Mouse (Mus musculus): ENCODE measurements at regions not wholly inside any gene's neighbourhood (a gene's known extent, or its start where the extent isn't known, plus 50 kb on each side); places are given as distances from the start of the nearest gene placed in this dataset.
A peak's percentile ranks its signal among the peaks of the same experiment; 100 is the strongest.

DNA sequence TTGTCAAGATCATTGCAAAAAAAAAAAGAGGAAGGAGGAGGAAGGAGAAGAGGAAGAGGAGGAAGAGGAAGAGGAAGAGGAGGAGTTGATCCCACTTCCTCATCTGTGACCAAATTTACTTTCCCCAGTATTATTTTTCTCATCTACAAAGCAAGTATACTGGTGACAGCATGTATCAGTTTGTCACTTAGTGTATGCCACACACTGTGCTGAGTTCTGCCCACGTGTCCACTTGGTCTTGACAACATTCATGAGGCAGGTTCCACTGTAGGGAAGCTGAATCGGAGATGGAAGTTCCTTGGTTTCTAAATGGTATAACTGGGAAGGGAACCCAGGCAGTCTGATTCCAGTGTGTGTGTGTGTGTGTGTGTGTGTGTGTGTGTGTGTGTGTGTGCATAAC is 122.3 kb upstream of the Hs3st2 start:
- no peak overlapping the region for H3K9ac ChIP-seq (replicated peaks)
- no peak overlapping the region for H3K4me2 ChIP-seq
- H3K4me3 ChIP-seq (replicated peaks) = no peak overlapping the region
- H3K36me3 ChIP-seq = no peaks in the 10 kb centered on the region
- WGBS = 78% methylated on average over 2 of the region's 2 CpGs
- H3K9me3 ChIP-seq = no peaks in the 10 kb centered on the region
- H3K27me3 ChIP-seq = no peaks in the 10 kb centered on the region
- no peaks in the 10 kb centered on the region for H3K4me1 ChIP-seq (replicated peaks)
- no peak for ATAC-seq (ENCODE audit: insufficient number of reproducible peaks, insufficient read depth, low FRiP score, low TSS enrichment, low read depth)
- no peak overlapping the region for H3K27ac ChIP-seq

DNA sequence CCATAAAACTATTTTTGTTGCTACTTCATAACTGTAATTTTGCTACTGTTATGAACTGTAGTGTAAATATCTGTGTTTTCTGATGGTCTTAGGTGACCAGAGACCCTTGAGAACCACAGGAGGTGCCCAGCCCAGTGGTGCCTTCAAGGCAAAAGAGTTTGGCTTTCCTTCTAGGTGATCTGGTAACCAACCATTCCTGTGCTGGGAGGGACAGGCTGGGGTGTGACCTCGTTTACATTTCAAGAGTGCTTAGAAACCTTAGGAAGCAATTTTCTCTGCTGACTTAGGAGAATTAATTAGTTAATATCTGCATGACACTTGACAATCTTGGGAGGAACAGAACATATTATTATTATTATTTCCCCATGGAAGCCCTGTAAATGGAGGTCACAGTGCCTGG is 111.1 kb upstream of the Hs3st2 start:
- no peak overlapping the region for H3K9ac ChIP-seq (replicated peaks)
- WGBS = 18% methylated on average over 1 of the region's 1 CpGs

DNA sequence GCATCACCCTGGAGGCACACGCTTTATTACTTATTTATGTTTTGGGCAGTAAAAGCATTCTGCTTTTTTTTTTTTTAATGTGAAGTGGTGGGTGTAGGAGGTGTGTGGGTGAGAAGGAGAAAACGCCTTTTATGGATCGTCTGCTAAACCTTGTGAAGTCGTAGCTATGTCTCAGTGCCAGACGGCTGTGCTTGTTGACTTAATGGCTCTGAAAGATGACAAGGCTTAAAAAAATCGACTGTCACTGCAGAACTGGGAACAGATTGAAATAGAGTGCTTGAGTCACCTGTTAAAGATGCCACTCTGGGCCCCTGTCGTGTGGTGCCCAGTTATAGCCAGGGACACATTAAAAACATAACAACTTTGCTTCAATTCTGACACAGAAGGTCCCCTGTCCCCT is 109.5 kb upstream of the Hs3st2 start:
- H3K27ac ChIP-seq = no peak overlapping the region
- H3K4me3 ChIP-seq (replicated peaks) = no peak overlapping the region
- no peaks in the 10 kb centered on the region for H3K4me1 ChIP-seq (replicated peaks)
- no peak overlapping the region for H3K9ac ChIP-seq (replicated peaks)
- no peaks in the 10 kb centered on the region for H3K9me3 ChIP-seq
- H3K27me3 ChIP-seq = no peaks in the 10 kb centered on the region
- H3K36me3 ChIP-seq = no peaks in the 10 kb centered on the region
- 52% methylated on average over 7 of the region's 7 CpGs for WGBS
- no peak overlapping the region for H3K4me2 ChIP-seq
- no peak for ATAC-seq (ENCODE audit: insufficient number of reproducible peaks, insufficient read depth, low FRiP score, low TSS enrichment, low read depth)

More for the DNA sequence above, 111.1 kb upstream of the Hs3st2 start:
- Histone ChIP-seq H3K4me1 (replicated peaks) (no peaks in the 10 kb centered on the region), H3K9me3 (no peaks in the 10 kb centered on the region), H3K27ac (no peak overlapping the region), H3K4me3 (replicated peaks) (no peak overlapping the region), H3K36me3 (no peaks in the 10 kb centered on the region), H3K27me3 (no peaks in the 10 kb centered on the region), H3K4me2 (no peak overlapping the region)
- ATAC-seq (ENCODE audit: insufficient number of reproducible peaks, insufficient read depth, low FRiP score, low TSS enrichment, low read depth) = no peak

DNA sequence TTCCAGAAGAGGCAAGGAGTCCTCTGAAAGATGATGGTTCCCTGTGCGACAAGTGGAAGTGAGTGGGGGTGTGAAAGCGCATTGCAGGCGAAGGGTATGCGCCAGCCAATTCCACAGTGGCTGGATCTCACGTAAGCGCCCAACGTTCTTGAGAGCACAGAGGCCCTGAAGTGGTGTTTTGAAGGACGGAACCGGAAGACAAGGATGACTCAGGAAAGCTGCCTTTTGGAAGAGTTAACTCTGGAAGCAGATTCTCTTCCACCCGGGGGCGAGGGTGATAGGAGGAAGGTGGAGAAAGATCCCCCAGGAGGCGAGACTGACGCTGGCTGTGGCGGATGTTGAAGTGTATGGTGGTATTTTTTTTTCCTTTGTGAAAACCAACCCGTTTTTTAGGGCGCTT is 101.9 kb upstream of the Hs3st2 start:
- Histone ChIP-seq H3K9me3 (0 out of 2 replicates have a peak, but pooled peaks cover 3% of the 10 kb centered on the region), H3K27ac (no peak overlapping the region), H3K36me3 (no peaks in the 10 kb centered on the region), H3K4me1 (replicated peaks) (no peaks in the 10 kb centered on the region), H3K4me2 (no peak overlapping the region), H3K27me3 (no peaks in the 10 kb centered on the region), H3K4me3 (replicated peaks) (no peak overlapping the region), H3K9ac (replicated peaks) (no peak overlapping the region)
- WGBS = 83% methylated on average over 16 of the region's 16 CpGs
- no peak for ATAC-seq (ENCODE audit: insufficient number of reproducible peaks, insufficient read depth, low FRiP score, low TSS enrichment, low read depth)

DNA sequence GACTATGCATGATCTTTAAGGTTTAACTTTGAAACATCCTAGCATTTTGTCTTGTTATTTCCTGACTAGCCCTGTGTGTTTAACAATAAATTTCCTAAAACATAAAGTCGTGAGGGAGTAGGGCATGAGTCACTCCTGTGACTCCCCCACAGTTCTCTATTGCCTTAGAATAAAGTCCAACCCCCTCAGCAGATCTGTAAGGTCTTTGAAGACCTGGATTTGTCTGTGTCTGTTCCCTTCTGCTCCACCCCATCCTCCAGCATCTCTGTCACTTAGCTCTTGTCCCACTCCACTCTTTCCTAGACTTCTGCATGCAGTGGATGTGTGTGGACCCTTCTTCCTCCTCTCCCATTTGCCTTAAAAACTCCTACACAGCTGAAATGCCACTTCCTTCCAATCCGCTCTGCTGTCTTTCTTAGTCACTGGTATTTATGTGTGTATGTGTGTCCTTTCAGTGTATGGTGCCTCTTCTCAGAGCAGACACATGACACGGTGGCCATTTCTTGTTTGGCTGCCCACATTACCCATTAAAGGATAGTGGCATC is 95.4 kb upstream of the Hs3st2 start:
- Histone ChIP-seq H3K9ac (replicated peaks) (no peak overlapping the region), H3K9me3 (0 out of 2 replicates have a peak, but pooled peaks cover 3% of the 10 kb centered on the region), H3K36me3 (no peaks in the 10 kb centered on the region), H3K4me3 (replicated peaks) (no peak overlapping the region), H3K4me1 (replicated peaks) (no peaks in the 10 kb centered on the region), H3K4me2 (no peak overlapping the region), H3K27me3 (no peaks in the 10 kb centered on the region), H3K27ac (no peak overlapping the region)
- 71% methylated on average over 3 of the region's 3 CpGs for WGBS
- ATAC-seq (ENCODE audit: insufficient number of reproducible peaks, insufficient read depth, low FRiP score, low TSS enrichment, low read depth) = no peak

DNA sequence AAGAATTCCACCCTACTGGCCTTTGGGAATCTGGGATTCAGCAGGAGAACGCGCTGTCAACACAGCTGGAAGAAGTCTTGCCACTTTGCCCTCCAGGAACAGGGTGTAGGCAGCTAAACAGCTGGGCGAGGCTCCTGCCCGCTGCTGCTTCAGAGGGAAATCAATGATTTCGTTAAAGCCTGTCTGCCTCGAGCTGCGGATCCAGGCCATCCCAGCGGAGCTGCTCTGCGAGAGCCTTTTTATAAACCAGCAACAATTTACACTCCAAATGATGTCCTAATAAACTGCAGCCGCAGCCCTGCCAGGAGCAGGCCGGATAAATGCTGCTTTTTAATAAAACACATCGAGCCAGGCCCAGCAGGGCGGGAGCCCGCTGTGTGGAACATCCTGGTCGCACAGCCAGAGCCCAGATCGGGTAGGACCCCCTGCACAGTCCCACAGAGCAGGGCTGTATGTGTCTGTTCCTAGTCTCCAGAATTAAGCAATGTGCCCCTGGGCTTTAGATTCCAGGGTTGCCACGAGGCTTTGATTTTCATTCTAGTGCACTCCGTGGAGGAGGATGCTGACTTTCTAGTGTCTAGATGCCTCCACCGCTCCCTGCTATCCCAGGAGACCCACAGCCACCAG is 78.6 kb upstream of the Hs3st2 start:
- no peak overlapping the region; the same call in 1 of the 2 replicates for H3K4me3 ChIP-seq (replicated peaks)
- H3K4me1 ChIP-seq (replicated peaks) = peaks cover 5% of the 10 kb centered on the region; the same call in 1 of the 2 replicates
- no peaks in the 10 kb centered on the region for H3K36me3 ChIP-seq
- no peaks in the 10 kb centered on the region for H3K9me3 ChIP-seq
- peak overlapping the region; percentile 45 for H3K4me2 ChIP-seq
- ATAC-seq (ENCODE audit: insufficient number of reproducible peaks, insufficient read depth, low FRiP score, low TSS enrichment, low read depth) = peak; percentile 59
- H3K27ac ChIP-seq = 0 out of 2 replicates have a peak overlapping the region, but pooled peaks have one; percentile 12
- 8% methylated on average over 19 of the region's 19 CpGs for WGBS
- no peak overlapping the region for H3K9ac ChIP-seq (replicated peaks)
- H3K27me3 ChIP-seq = no peaks in the 10 kb centered on the region

DNA sequence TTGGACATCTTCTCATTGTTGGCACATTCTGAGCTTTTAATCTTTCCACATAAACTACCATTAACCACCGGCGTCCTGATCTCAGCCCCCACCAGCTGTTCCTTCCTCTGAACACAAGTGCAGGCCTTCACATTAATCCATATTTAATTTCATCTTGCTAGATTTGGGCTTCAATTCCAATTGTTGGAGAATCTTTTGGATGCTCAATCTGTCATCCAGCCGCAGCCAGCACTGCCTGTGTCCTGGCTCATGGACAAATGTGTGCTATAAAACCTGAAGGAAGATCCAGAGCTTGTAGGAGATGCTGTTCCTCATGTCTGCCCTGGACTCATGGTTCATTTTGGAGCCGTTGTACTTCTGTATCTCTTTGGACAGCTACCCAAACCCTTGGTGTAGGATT is 77.1 kb upstream of the Hs3st2 start:
- WGBS = 79% methylated on average over 4 of the region's 4 CpGs
- H3K4me1 ChIP-seq (replicated peaks) = peaks cover 5% of the 10 kb centered on the region; the same call in 1 of the 2 replicates
- no peak overlapping the region for H3K4me3 ChIP-seq (replicated peaks)
- no peak overlapping the region for H3K9ac ChIP-seq (replicated peaks)
- H3K9me3 ChIP-seq = no peaks in the 10 kb centered on the region
- H3K36me3 ChIP-seq = no peaks in the 10 kb centered on the region
- ATAC-seq (ENCODE audit: insufficient number of reproducible peaks, insufficient read depth, low FRiP score, low TSS enrichment, low read depth) = no peak
- H3K4me2 ChIP-seq = no peak overlapping the region
- no peak overlapping the region for H3K27ac ChIP-seq
- H3K27me3 ChIP-seq = no peaks in the 10 kb centered on the region

DNA sequence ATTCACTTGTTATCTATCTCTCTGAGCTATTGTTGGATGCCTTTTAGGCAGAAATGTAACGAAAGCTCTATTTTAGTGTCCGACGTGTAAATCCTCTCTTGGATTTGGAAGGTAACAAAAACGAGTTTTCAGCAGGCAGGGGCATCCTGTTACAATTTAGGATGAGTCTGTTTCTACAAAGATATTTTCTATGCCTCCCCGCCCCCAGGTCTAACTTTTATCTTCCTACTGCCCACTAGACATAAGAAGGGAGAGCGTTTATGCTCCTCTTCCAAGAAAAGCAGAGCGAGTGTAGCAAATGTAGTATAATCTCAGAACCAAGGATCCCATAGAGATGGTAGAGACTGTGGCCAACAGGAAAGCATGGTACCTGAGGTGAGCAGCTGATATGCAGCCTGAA is 62.4 kb upstream of the Hs3st2 start:
- H3K4me2 ChIP-seq = no peak overlapping the region
- 83% methylated on average over 7 of the region's 7 CpGs for WGBS

DNA sequence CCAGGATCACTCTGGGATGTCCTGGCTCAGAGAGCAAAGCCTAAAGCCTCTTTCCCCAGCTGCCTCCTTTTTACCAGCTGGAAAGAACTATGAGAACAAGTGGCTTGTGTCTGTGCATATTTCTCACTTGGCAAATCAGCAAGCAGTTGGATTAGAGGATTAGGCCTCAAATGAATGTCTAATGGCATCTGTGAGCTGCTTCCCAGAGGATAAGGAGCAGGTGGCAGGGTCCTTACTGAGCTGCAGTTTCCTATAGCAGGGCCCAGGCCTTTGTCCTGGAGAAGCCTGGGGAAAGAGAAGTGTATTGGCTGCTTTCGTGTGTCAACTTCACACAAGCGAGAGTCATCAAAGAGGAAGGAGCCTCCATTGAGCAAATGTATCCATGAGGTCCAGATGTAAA is 59.1 kb upstream of the Hs3st2 start:
- Histone ChIP-seq H3K4me2 (no peak overlapping the region), H3K27me3 (no peaks in the 10 kb centered on the region), H3K4me1 (replicated peaks) (no peaks in the 10 kb centered on the region), H3K27ac (no peak overlapping the region), H3K4me3 (replicated peaks) (no peak overlapping the region), H3K9me3 (no peaks in the 10 kb centered on the region), H3K36me3 (no peaks in the 10 kb centered on the region), H3K9ac (replicated peaks) (no peak overlapping the region)
- 81% methylated on average over 2 of the region's 2 CpGs for WGBS
- ATAC-seq (ENCODE audit: insufficient number of reproducible peaks, insufficient read depth, low FRiP score, low TSS enrichment, low read depth) = no peak

More for the DNA sequence above, 62.4 kb upstream of the Hs3st2 start:
- Histone ChIP-seq H3K4me1 (replicated peaks) (no peaks in the 10 kb centered on the region), H3K9me3 (no peaks in the 10 kb centered on the region), H3K36me3 (no peaks in the 10 kb centered on the region), H3K4me3 (replicated peaks) (no peak overlapping the region), H3K27me3 (no peaks in the 10 kb centered on the region), H3K9ac (replicated peaks) (no peak overlapping the region), H3K27ac (no peak overlapping the region)
- no peak for ATAC-seq (ENCODE audit: insufficient number of reproducible peaks, insufficient read depth, low FRiP score, low TSS enrichment, low read depth)

DNA sequence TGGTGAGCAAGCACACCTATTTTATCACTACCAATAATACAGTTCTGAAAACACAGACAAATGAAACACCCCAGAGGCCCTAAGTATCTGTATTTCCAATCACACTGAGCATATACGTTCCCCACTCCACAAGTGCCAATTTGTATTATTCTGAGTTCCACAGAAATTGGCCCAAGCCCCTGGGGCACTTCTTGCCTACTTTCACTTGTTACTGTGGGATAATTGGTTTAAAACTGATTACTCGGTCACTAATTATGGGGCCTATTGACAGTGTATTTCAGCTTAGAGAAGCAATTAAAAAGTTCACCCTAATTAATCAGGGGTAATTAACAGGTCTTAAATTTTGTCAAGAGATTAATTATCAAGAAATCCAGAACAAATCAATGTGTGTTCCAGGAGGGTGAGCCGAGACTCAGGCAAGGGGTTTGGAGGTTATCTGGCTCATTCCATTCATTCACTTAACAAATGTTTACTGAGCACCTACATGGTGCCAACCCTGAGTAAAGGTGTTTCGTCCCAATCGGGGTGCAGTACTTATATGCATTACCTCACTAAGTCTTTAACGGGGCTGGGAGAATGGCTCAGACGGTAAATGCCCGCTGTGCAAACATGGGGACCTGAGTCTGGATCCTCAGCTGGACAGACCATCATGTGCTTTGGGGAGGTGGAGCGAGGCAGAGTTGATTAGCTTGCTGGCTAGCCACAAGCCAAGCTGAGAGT is 56.1 kb upstream of the Hs3st2 start:
- no peak overlapping the region for H3K4me2 ChIP-seq
- ATAC-seq (ENCODE audit: insufficient number of reproducible peaks, insufficient read depth, low FRiP score, low TSS enrichment, low read depth) = no peak

DNA sequence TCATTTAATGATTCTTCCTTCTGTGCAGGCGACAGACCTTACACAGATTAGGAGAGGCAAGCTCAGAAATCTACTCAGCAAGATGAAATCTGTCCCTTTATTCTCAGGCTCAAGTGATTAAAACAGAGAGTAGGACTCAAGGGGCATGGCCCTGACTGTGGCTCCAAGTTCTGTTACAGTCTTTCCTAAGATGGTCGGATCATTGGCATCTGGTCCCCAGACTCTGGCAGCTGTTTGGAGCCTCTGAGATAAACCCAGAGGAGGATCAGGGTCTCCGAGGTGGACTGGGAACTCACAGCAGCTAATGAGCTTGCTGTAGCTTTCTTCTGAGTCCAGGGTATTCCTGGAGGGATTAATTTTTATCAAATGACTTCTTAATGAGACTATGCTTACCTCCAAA is 51.7 kb upstream of the Hs3st2 start:
- Histone ChIP-seq H3K27me3 (no peaks in the 10 kb centered on the region), H3K27ac (no peak overlapping the region), H3K4me2 (no peak overlapping the region), H3K4me1 (replicated peaks) (peaks cover 16% of the 10 kb centered on the region), H3K4me3 (replicated peaks) (no peak overlapping the region), H3K9ac (replicated peaks) (no peak overlapping the region), H3K36me3 (no peaks in the 10 kb centered on the region), H3K9me3 (no peaks in the 10 kb centered on the region)
- ATAC-seq (ENCODE audit: insufficient number of reproducible peaks, insufficient read depth, low FRiP score, low TSS enrichment, low read depth) = no peak
- WGBS = 22% methylated on average over 3 of the region's 3 CpGs

More for the DNA sequence above, 56.1 kb upstream of the Hs3st2 start:
- Histone ChIP-seq H3K4me1 (replicated peaks) (peaks cover 16% of the 10 kb centered on the region), H3K9ac (replicated peaks) (no peak overlapping the region), H3K9me3 (no peaks in the 10 kb centered on the region), H3K36me3 (no peaks in the 10 kb centered on the region), H3K27ac (no peak overlapping the region), H3K27me3 (no peaks in the 10 kb centered on the region), H3K4me3 (replicated peaks) (no peak overlapping the region)
- WGBS = 67% methylated on average over 9 of the region's 9 CpGs

Data from limb, embryonic 12.5 days (tissue).